Mouse (Mus musculus) limb, embryonic 14.5 days (tissue): ENCODE data around the gene Pdx1. TPM values are rescaled to one million over a fixed set of nuclear protein-coding genes. Genes with fewer than 3 reads are reported as not detected.
A peak's percentile ranks its signal among the peaks of the same experiment; 100 is the strongest.

Experiments used
- ATAC-seq: fragments of 200-750 bp; cut with Nextera tagmentation; 2 replicates; pipeline ENCODE4 v1.8.0; 2017; ENCODE audit warnings: low read depth, moderate number of reproducible peaks, moderate TSS enrichment; ENCODE audit not compliant: low FRiP score
- DNase-seq: peaks from one replicate; pipeline ENCODE4 v3.0.0-alpha.2; 2015; ENCODE audit warnings: low spot score
- H3K27ac ChIP-seq: fragments of 300-500 bp; sonication (generic); replicated peaks from 2 replicates; pipeline ENCODE4 v1.5.1; 2014; ENCODE audit warnings: low read depth, mild to moderate bottlenecking, low read length, moderate library complexity, mixed read lengths
- H3K27me3 ChIP-seq: fragments of 300-500 bp; sonication (generic); 2 replicates; pipeline ENCODE4 v1.6.1; 2014; ENCODE audit warnings: low read length, mixed read lengths; ENCODE audit not compliant: control insufficient read depth, insufficient read depth
- H3K36me3 ChIP-seq: fragments of 300-500 bp; sonication (generic); 2 replicates; pipeline ENCODE4 v1.6.1; 2014; ENCODE audit warnings: mild to moderate bottlenecking, low read length, moderate library complexity, mixed read lengths; ENCODE audit not compliant: control insufficient read depth, insufficient read depth
- H3K4me1 ChIP-seq: fragments of 300-500 bp; sonication (generic); 2 replicates; pipeline ENCODE4 v1.6.1; 2014; ENCODE audit warnings: antibody characterized with exemption, low read length, mixed read lengths; ENCODE audit not compliant: control insufficient read depth, insufficient read depth
- H3K4me2 ChIP-seq: fragments of 300-500 bp; sonication (generic); replicated peaks from 2 replicates; pipeline ENCODE4 v1.6.1; 2014; ENCODE audit warnings: low read depth, mild to moderate bottlenecking, low read length, moderate library complexity; ENCODE audit not compliant: severe bottlenecking
- H3K4me3 ChIP-seq: fragments of 300-500 bp; sonication (generic); replicated peaks from 2 replicates; pipeline ENCODE4 v1.5.1; 2014; ENCODE audit warnings: low read length
- H3K9ac ChIP-seq: fragments of 300-500 bp; sonication (generic); 2 replicates; pipeline ENCODE4 v1.6.1; 2014; ENCODE audit warnings: mild to moderate bottlenecking, low read depth, low read length, moderate library complexity; ENCODE audit not compliant: severe bottlenecking
- H3K9me3 ChIP-seq: fragments of 300-500 bp; sonication (generic); 2 replicates; pipeline ENCODE4 v1.6.1; 2016; ENCODE audit warnings: low read length; ENCODE audit not compliant: control insufficient read depth
- POLR2A ChIP-seq: fragments of 200-500 bp; IDR thresholded peaks from 2 replicates; pipeline ENCODE4 v1.8.0; 2012; ENCODE audit warnings: inconsistent platforms, mild to moderate bottlenecking, moderate library complexity, borderline replicate concordance; ENCODE audit not compliant: insufficient read depth, insufficient read length; ENCODE audit errors: extremely low read depth
- WGBS: fragments of 180-500 bp; shearing (Covaris S2); extraction: QIAGEN DNeasy Blood & Tissue Kit; methylation state at CpG from one replicate; pipeline ENCODE4 v1.1.7; 2014; 5-methylcytosine and 5-hydroxymethylcytosine counted together
- microRNA-seq: library from miRNA; unstranded; fragments of <30 nt; microRNA quantifications from one replicate; pipeline ENCODE4, GENCODE M21; 2016
- polyA plus RNA-seq, 2 experiments: library from polyadenylated mRNA; depleted of rRNA in 1 of 2; stranded (reverse) in 1 of 2; unstranded in 1 of 2; fragments of >200 nt; fragmentation: Nextera tagmentation in 1 of 2; extraction: Ambion mirVana in 1 of 2; gene quantifications; 2 replicates each; pipeline versions ENCODE4 v1.2.1 to v1.2.3; 2012 to 2014

Pdx1 gene
- polyA plus RNA-seq, 2 experiments = not detected

- Histone ChIP-seq H3K36me3 (no peaks in the 10 kb centered on the region), H3K9ac (no peak within 1 kb of the TSS), H3K4me3 (no peak within 1 kb of the TSS), H3K4me1 (no peaks in the 10 kb centered on the region), H3K9me3 (no peaks in the 10 kb centered on the region), H3K27me3 (peaks cover 28% of the 10 kb centered on the region), H3K27ac (no peak within 1 kb of the TSS), H3K4me2 (no peak within 1 kb of the TSS)
- TF ChIP-seq POLR2A = no peak
- DNase-seq (no peak), ATAC-seq (no peak)
- WGBS = 67% methylated on average over 8 of the region's 8 CpGs
Measured at GRCm38 (mm10) chr5:147322183-147322582, 52.4 kb downstream of the Pdx1 start, which contains the start of gene Urad. Gene Urad, minus strand, starts transcription at chr5:147322440.

GRCm38 (mm10) chr5:147323237-147323917, 53.6 kb downstream of the Pdx1 start:
- H3K4me1 ChIP-seq = no peaks in the 10 kb centered on the region
- no peak overlapping the region for H3K4me3 ChIP-seq
- WGBS = 13% methylated on average over 17 of the region's 17 CpGs
- H3K27me3 ChIP-seq = peaks cover 16% of the 10 kb centered on the region
- no peaks in the 10 kb centered on the region for H3K36me3 ChIP-seq
- H3K9ac ChIP-seq = no peak overlapping the region
- no peak overlapping the region for H3K27ac ChIP-seq
- ATAC-seq (no peak), DNase-seq (peak; percentile 58)
- H3K9me3 ChIP-seq = no peaks in the 10 kb centered on the region
- H3K4me2 ChIP-seq = no peak overlapping the region
- TF ChIP-seq POLR2A = no peak

Small RNA genes within 50 kb of the gene (microRNA-seq; reads per million reads assigned to microRNA genes)
- not detected for gene Mir7k

Other genes starting within 250 kb of the Pdx1 start
- 13.7 and 16.9 TPM in 2 replicates for gene Lnx2, start 193.4 kb upstream of the Pdx1 start, polyA plus RNA-seq (2012; rRNA removed)
- 13.7 and 15.8 TPM in 2 replicates for gene Lnx2, start 193.4 kb upstream of the Pdx1 start, polyA plus RNA-seq (2014; fragmentation: Nextera tagmentation; extraction: Ambion mirVana)
- 82.7 and 104 TPM in 2 replicates for gene Polr1d, start 192.9 kb upstream of the Pdx1 start, polyA plus RNA-seq (2012; rRNA removed)
- gene Polr1d, start 192.9 kb upstream of the Pdx1 start, polyA plus RNA-seq (2014; fragmentation: Nextera tagmentation; extraction: Ambion mirVana) = 144 and 148 TPM in 2 replicates
- not detected in 2 replicates for gene Gsx1, start 81.3 kb upstream of the Pdx1 start, polyA plus RNA-seq (2012; rRNA removed)
- not detected in 2 replicates for gene Gsx1, start 81.3 kb upstream of the Pdx1 start, polyA plus RNA-seq (2014; fragmentation: Nextera tagmentation; extraction: Ambion mirVana)
- gene Cdx2, start 37.3 kb downstream of the Pdx1 start, polyA plus RNA-seq (2012; rRNA removed) = 0.03 TPM in 1 of 2 replicates, not detected in the other
- gene Cdx2, start 37.3 kb downstream of the Pdx1 start, polyA plus RNA-seq (2014; fragmentation: Nextera tagmentation; extraction: Ambion mirVana) = not detected in 2 replicates
- gene Urad, start 52.5 kb downstream of the Pdx1 start, polyA plus RNA-seq (2012; rRNA removed) = not detected in 2 replicates
- gene Urad, start 52.5 kb downstream of the Pdx1 start, polyA plus RNA-seq (2014; fragmentation: Nextera tagmentation; extraction: Ambion mirVana) = not detected in 2 replicates
- gene Flt3, start 130.5 kb downstream of the Pdx1 start, polyA plus RNA-seq (2012; rRNA removed) = 0.10 and 0.21 TPM in 2 replicates
- gene Flt3, start 130.5 kb downstream of the Pdx1 start, polyA plus RNA-seq (2014; fragmentation: Nextera tagmentation; extraction: Ambion mirVana) = 0.17 and 0.28 TPM in 2 replicates
- 46.7 and 48.0 TPM in 2 replicates for gene Pan3, start 160.2 kb downstream of the Pdx1 start, polyA plus RNA-seq (2012; rRNA removed)
- gene Pan3, start 160.2 kb downstream of the Pdx1 start, polyA plus RNA-seq (2014; fragmentation: Nextera tagmentation; extraction: Ambion mirVana) = 60.7 and 74.5 TPM in 2 replicates